Mouse (Mus musculus) frontal cortex, postnatal 14 days (tissue): ENCODE measurements at regions not wholly inside any gene's neighbourhood (a gene's known extent, or its start where the extent isn't known, plus 50 kb on each side); places are given as distances from the start of the nearest gene placed in this dataset.
"Not testable (repeated sequence)": the region's sequence is repeated elsewhere in the genome, so short reads cannot be mapped to it uniquely, and the experiment has no call there.

Experiments
- DNase-seq, 2 experiments: peaks; one replicate each; pipeline ENCODE4 v3.0.0; 2022; ENCODE audit warnings: low spot score in 2 of 2

DNA sequence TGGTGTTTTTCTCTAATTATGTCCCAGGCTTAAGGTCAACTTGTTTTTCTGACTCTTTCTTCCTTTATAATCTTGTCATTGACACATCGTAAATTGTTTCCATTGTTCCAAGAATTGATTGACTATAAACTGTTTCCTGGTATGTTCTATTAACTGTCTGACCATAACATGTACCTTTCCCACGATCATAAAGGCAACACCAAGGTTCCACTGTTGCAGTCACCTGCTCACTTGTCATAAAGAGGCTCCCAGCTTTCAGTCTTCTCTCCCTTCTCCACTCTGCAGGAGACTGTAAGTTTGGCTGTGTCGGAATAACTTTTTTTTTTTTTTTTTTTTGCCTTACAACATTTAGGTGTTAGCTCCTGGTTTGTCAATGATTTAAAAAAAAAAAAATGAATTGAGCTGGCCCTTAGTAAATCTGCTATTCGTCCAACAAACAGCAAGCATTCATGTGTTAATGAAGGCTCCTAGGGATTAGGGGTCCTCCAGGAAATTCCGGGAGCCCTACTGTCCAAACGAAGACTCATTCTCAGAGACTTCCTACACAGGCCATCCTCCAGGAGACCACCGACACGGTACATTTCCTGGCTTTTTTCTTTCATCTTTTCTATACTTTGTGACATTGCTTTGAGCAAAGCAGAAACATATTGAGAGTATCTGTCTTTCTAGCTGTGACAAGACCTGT is 122.2 kb upstream of the Trim24 start:
- no peak for DNase-seq

DNA sequence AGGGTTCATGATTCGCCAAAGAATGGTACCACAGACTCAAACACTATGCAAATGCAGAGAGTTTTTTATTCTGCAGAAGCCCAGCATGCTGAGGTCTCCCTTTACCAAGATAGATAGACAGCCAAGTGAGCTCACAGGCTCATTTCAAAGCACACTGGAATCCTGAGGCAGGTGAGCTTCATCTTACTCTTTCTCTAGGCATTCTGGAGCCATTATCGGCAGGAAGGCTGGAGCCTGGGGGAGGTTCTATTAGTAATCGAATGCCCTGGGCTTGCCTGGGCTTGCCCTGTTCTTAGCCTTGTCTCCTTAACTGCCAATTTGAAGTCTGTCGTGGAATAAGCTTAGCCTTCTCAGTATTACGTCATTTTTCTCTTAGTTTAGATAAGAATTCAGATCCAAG is 121.6 kb upstream of the Trim24 start:
- DNase-seq: no peak

DNA sequence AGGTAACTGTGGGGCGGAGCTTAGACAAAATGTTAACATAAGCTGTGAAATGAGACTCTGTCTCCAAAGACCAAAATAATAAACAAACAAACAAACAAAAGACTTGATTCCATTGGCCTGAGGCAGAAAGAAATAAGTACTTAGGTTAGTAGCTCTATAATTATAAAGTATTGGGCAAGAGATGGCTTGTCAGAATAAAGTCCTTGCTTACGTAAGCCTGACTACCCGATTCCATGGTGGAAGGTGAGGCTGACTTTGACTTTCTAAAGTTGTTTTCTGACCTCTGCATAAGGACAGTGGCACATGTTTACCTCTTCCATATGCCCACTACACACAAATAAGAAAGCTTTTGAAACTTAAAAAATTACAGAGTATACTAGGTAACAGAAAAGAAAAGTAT is 120.3 kb upstream of the Trim24 start:
- no peak for DNase-seq

DNA sequence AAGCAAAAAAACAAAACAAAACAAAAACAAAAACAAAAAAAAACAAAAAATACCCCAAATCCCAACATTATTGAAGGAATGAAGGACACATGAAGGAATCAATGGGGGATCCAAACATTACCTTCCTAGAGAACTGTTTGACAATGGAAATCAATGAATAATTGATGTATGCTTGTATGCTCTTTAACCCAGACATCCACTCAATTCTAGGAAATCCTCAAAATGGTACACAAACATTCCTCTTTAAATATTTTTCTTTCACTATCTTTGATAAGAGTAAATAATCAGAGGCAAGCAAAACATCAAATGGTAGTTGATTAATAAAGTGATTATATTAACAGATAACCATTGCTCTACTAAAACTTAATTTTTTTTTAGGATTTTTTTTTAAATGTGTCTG is 118.9 kb upstream of the Trim24 start:
- DNase-seq: no peak

DNA sequence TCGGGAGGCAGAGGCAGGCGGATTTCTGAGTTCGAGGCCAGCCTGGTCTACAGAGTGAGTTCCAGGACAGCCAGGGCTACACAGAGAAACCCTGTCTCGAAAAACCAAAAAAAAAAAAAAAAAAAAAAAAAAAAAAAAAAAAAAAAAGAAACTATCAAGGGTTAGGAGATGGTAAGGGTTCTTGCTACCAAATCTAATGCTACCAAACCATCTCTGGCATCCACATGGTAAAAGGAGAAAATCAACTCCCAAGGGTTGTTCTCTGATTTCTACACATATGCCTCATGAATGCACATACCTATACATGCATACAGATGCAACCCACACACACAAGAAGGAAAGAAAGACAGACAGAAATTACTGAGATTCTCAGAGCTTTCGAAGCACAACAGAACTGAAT is 109.6 kb upstream of the Trim24 start:
- not testable (repeated sequence) for DNase-seq

DNA sequence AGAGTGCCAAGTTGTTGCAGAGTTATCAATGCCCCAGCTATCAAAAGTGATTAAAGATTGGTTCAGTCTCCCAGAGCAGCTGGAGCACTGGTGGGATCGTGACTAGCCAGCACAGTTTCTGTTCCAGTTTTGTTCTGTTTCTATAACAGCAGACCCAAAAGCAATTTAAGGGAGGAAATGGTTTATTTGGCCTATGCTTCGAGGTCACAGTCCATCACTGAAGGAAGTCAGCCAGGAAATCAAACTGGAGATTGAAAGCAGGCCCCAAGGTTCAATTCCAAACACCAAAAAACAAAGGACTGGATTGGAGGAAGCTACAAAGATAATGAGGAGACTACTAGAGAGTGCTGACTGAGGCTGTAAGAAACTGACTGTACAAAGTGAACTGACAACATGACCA is 107.6 kb upstream of the Trim24 start:
- DNase-seq: no peak

DNA sequence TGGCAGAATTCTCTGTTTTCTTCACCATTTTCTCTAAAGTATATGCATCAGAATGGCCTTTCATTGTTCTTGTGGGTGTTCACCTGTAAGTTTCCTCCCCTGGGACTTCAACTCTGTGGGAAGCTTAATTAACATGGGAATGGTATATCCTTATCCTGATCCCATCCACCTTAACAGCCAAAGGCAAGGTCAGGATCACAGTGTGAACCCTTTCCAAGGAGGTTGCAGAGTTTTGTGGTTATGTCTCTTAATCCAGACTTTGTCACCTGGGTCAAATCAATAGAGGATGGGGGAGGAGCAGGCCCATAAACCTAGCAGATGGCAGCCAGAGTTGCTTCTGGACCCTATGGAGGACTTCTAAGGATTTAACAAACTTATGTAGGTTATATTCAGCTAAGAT is 102.9 kb upstream of the Trim24 start:
- no peak for DNase-seq

DNA sequence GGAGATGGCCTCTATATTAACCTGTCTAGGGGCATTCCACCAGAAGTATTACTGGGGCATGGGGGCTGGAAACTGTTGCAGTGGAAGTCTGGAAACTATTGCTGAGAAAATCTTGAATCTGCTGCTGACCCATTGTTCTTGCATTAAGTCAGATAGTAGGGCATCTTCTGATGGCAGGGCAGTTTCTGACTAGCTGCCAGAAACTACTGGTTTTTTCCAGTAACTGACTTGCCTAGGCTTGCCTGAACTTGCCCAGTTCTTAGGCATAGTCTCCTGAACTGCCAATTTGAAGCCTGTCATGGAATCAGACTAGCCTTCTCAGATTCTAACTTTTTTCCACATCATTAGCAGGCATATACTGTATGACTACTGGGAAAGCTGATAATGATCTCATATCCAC is 97.3 kb upstream of the Trim24 start:
- no peak for DNase-seq

DNA sequence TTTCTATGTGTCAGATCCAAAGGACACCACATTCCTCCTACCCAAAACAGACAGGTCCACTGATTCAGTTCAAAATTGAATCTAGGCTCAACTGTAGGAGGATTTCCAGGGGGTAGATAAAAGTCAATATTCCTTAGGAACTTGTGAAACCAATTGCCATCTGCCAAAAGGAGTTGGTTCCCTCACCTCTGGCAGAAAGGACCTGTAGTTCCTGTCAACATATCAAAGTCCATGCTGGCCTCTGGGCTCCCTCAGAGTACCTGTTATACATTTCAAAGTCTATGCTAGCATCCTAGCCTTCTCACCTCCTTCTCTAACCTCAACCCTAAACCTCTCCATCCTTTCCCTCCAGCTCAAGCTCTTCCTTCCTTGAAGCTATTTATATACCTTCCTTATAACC is 95.5 kb upstream of the Trim24 start:
- no peak for DNase-seq

DNA sequence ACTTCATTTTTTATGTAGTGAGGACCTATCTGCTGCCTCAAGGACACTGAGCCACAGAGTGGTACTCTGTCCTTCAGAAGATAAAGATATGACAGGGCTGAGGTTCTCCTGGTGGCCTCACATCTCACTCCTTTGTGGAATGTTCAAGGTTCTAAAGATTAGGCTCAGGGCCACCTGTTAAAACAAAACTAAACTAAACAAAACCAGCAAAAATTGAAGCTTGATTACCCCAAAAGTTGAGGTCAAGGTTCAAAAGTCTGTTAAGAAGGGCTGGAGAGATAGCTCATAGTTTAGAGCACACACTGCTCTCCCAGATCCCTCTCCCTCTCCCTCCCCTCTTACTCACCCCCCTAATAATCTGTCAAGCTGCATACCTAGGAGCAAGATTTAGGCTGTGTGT is 90.7 kb upstream of the Trim24 start:
- no peak for DNase-seq

DNA sequence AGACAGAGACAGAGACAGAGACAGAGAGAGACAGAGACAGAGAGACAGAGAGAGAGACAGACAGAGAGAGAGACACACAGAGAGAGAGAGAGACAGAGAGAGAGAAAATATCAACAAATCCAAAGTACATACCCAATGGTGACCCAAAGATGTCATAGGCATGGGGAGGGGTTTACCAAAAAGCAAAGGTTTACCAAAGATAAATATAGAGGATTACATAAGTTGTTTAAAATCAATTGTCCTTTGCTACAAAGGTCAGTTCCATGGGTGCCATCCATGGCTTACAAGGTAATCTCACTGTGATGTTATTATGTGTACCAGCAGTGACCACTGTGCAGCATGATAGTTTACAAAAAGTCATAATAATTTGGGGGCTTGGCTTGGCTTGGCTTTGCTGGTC is 88.7 kb upstream of the Trim24 start:
- DNase-seq: no peak

DNA sequence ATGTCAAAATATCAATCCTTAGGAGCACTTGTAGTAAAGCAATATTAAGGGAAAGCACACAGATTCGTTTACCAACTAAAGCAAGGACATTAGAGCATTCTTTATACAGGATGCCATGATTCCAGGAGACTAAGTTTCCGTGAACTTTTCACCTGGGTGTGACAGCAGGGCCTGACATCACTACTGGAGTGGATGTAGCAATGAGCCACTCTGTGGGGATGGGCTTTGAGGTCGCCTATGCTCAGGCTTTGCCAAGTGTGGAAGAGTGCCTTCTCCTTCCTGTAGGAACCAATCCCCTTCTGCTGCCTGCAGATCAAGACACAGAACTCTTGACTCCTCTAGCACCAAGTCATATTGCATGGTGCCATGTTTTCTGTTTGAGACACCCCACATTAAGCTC is 85.3 kb upstream of the Trim24 start:
- not testable (repeated sequence) for DNase-seq

DNA sequence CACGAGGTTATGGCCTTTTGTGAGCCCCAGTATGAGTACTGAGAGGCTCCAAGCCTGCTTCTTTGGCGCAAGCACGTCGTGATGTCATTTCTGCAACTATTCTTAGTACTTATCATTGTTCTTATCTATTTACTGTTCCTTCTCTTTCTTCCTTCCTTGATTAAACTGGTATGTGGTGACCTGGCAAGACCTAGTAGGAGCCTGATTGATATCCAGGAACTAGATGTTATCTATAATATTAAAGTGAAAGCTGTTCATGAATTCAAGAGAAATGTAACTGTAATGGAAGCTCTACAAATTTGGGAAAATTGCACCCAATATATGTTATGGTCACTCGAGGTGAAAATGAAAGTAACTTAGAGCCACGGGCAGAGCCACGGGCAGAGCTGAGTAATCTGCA is 84.9 kb upstream of the Trim24 start:
- no peak for DNase-seq

DNA sequence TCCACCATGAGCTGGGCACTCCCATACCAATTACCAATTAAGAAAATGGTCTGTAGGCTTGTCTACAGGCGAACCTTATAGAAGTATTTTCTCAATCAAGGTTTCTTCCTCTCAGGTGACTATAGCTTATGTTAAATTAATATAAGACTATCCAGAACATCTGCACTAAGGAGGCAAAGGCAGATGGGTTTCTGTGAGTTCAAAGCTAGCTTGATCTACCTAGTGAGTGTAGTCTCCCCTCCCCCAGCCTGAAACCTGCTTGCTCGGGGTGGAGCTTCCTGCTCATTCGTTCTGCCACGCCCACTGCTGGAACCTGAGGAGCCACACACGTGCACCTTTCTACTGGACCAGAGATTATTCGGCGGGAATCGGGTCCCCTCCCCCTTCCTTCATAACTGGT is 82.8 kb upstream of the Trim24 start:
- not testable (repeated sequence) for DNase-seq

DNA sequence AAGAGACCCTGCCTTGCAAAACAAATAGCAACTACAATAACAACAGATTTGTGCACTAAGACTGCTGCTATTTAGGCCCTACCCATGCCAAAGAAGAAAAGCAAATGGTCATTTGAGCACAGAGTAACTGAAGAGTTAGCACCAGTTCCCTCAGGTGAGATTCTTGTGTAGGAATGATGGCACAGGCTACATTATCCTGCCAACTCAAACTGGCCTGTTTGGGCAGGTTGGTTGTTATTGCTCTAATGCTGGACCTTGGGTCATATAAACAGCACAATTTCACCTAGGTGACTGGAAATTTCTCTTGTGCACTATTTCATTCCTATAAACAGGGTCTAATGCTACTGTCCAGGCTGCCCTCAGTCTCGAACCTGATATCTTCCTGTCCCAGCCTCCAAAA is 79.7 kb upstream of the Trim24 start:
- DNase-seq: no peak

DNA sequence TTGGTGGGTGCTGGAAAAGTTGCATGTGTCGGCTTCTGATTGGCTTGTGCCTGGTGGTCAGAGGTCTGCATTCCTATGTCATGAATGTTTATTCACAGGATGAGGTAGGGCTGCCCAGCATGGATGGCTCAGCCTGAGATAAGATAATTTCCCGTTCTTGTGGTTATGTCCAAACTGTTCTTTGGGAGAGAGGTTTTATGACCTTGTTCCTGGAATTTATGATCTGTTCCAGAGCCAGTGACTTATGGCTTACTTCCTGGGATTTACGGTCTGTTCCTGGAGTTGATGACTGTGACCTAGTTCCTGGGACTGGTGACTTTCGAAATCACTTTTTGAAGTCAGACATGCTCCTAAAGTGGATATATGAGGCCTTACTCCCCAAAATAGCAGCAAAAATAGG is 76.4 kb upstream of the Trim24 start:
- no peak for DNase-seq

DNA sequence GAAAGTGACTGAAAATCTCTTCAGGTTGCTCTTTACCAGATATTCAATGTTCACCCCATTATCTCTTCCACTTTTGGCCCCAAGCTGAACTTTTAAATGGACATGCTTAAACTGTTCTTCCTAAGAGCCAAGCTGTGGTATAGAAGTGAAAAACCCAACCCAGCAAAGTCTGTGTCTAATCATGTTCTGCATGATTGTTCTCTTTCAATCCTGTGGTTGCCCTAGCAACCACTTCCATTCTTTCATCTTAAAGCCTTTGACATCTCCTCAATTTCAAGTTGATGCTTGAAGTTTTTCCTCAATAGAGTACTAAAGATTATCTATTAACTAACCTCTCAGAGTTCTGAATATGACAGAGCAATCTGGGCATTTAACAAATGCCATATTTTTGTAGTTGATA is 75.6 kb upstream of the Trim24 start:
- DNase-seq: no peak

DNA sequence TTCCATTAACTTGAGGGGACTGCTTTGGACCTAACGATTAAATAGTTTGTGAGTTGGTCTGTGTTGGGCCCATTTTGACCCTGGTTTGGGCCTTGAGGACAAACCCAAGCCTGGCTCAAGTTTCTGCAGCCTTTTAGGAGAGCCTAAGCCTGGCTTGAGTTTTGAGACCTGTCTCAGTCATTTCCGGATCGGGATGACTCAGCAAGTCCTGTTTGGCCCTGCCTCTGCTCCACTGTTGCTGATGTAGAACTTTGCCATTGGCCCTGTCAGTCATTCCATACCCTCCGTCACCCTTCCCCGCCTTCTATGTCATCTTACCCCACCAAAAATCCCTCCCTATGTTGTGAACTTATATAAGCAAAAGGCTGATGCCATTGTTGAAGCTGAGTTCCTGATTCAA is 67.4 kb upstream of the Trim24 start:
- DNase-seq: no peak

DNA sequence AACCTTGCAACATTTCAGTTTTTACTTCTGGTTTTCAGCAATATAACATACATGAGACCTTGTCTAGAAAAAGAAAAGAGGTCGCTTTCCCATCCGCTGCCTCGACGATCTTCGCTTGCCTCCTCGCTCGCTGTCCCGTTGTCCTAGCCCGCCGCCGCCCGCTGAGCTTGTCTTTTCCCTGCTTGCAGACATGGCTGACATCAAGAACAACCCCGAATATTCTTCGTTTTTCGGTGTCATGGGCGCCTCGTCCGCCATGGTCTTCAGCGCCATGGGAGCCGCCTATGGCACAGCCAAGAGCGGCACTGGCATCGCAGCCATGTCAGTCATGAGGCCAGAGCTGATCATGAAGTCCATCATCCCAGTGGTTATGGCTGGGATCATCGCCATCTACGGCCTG is 64.7 kb upstream of the Trim24 start:
- not testable (repeated sequence) for DNase-seq

DNA sequence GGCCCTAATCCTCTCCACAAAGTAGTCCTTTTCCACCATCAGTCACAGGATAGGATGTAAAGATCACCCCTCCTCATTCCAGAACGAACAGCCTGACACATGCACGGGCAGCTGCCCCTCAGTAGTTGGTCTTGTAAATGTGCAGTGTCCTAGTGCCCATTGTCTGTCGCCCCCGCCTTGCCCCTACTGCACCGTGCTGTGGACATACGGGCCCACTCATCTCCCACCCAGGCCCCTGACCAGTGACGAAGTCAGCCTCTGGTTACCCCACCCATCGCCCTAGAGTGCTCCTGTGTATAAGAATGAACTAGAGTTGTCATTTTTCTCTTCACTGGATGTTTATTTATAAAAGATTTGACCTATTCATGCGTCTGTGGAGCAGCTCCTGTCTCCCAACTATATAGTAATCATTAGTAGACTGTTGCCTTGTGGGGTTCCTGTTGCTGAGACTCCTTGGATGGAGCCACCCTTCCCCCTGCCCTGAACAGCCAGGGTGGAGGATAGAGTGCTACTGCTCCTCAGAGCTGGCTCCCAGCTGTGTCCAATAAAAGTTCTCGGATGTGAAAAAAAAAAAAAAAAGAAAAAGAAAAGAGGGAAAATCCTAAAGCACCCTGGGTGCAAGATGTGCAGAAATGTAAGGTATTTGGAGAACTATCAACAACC is 64.0 kb upstream of the Trim24 start:
- DNase-seq: not testable (repeated sequence)

DNA sequence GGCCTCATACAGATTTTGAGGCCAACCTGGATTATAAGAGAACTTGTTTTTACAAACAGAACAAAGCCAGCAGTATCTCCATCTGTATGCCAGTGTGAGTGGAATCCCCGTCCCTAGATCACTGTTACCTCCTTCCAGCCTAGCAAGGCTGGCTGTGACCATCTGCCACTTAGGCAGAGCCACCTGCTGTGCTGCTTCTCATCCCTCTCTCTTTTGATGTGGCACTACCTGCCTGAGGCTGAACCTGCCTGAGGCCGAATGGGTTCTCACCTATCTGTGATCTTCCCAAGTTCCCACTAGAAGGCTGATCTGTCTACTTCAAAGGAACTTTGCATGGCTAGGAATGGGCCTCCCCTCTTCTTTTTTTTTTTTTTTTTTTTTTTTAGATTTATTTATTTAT is 55.4 kb upstream of the Trim24 start:
- DNase-seq: not testable (repeated sequence)
